Mouse (Mus musculus): Measurements from ENCODE around the gene Pmepa1.

DNA sequence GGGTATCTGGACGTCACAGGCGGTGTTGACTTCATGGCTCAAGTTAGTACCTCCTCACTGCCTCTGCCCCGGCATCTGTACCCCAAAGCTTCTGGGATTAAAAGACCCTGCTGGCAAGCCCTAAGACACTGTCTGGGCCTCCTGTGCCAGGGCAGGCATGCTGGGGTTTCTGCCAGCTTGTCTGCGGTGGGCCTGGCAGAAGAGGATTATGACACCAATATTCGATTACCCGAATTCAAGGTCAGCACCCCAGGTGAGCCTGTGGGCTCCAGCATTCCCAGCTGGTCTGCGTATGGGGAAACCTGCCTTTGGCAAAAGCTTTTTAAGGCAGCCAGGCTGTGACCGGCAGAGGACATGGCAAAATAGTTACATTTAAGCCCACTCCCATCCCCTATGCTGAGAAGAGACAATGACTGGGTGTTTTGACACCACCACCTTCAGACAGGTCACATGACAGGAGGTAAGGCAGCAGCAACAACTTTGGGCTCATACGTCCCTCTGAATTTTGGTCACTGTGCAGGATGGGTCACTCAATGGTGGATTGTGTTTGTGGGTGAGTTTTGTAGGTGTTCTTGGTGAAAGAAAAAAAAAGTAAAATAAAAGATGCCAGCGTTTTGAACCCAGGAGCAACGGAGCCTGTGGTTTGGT, 5.6 kb downstream of the Pmepa1 start:
- TF ChIP-seq CTCF (conservative IDR thresholded peaks at IDR 0.05; ENCODE audit: low read length) (no peak), POU5F1 (IDR thresholded peaks at IDR 0.05; ENCODE audit: borderline replicate concordance, low read length) (no peak), NANOG (IDR thresholded peaks at IDR 0.05; ENCODE audit: borderline replicate concordance, low read length) (no peak)

All from E14TG2a.4 (cell line).